Mouse (Mus musculus): ENCODE measurements at regions not wholly inside any gene's neighbourhood (a gene's known extent, or its start where the extent isn't known, plus 50 kb on each side); places are given as distances from the start of the nearest gene placed in this dataset.

DNA sequence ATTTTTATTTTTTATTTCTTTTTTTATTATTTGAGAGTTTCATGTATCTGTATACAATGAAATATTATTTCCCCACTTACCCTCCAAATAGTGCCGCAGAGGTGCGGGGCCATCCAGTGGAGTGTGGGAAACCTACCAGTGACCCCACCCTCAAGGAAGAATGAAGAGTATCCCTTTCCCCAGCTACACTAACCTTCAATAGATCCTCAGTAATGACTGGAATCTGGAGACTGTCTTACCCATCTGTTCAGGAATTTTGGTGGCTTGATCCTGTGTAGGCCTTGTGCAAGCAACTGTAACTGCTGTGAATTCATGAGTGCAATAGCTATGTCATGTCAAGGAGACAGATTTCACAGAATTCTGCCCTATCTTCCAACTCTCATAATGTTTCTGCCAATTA, 153.9 kb upstream of the Slc22a23 start:
- H3K36me3 ChIP-seq (ENCODE audit: control insufficient read depth in 1 of 2, insufficient read depth in 2 of 2, low read length in 2 of 2), result no peaks in the 10 kb centered on the region
- no peaks in the 10 kb centered on the region for H3K4me1 ChIP-seq (ENCODE audit: control insufficient read depth in 1 of 2, insufficient read depth in 2 of 2, low read length in 2 of 2)
- TF ChIP-seq TBP (IDR thresholded peaks at IDR 0.05; ENCODE audit: low read depth, low read length) (no peak), POLR2A (IDR thresholded peaks at IDR 0.05; ENCODE audit: control insufficient read depth in 1 of 2, insufficient read depth in 1 of 2, low read depth in 1 of 2, low read length in 2 of 2, poor library complexity in 1 of 2) (no peak), HCFC1 (IDR thresholded peaks at IDR 0.05; ENCODE audit: low read depth, low read length) (no peak), E2F4 (IDR thresholded peaks at IDR 0.05; ENCODE audit: borderline replicate concordance, low read depth, low read length) (no peak), POLR2AphosphoS2 (IDR thresholded peaks at IDR 0.05; ENCODE audit: low read length) (no peak), CHD1 (IDR thresholded peaks at IDR 0.05; ENCODE audit: low read depth, low read length) (no peak), MEF2A (IDR thresholded peaks at IDR 0.05; ENCODE audit: extremely low read depth, insufficient replicate concordance, low read depth, low read length, poor library complexity, severe bottlenecking) (no peak), NRF1 (IDR thresholded peaks at IDR 0.05; ENCODE audit: insufficient read depth, low read depth, low read length, poor library complexity, severe bottlenecking) (no peak), MYB (IDR thresholded peaks at IDR 0.05; ENCODE audit: low read depth, low read length) (no peak), KAT2A (conservative IDR thresholded peaks at IDR 0.05; ENCODE audit: low read depth, low read length) (no peak), RCOR1 (IDR thresholded peaks at IDR 0.05; ENCODE audit: low read depth, low read length) (no peak), JUND (IDR thresholded peaks at IDR 0.05; ENCODE audit: low read depth, low read length) (no peak), RAD21 (IDR thresholded peaks at IDR 0.05; ENCODE audit: low read depth, low read length) (no peak), SMC3 (IDR thresholded peaks at IDR 0.05; ENCODE audit: low read depth, low read length) (no peak)
- no peaks in the 10 kb centered on the region for H3K79me2 ChIP-seq (ENCODE audit: control insufficient read depth, insufficient read depth, low read length, poor library complexity)
- H3K27me3 ChIP-seq (ENCODE audit: control insufficient read depth in 1 of 2, insufficient read depth in 2 of 2, low read length in 2 of 2), result peaks cover 1 to 2% of the 10 kb centered on the region in 2 experiments; a peak in 1 of 4 replicates
- no peak overlapping the region for H3K27ac ChIP-seq (ENCODE audit: control insufficient read depth, low read depth, low read length)
- H3K9me3 ChIP-seq (replicated peaks; ENCODE audit: insufficient read depth, low read length), result no peaks in the 10 kb centered on the region
- no peak for DNase-seq (ENCODE audit: low read depth, low spot score)
- no peak overlapping the region for H3K9ac ChIP-seq (ENCODE audit: control insufficient read depth, low read depth, low read length, poor library complexity, severe bottlenecking)
- no peak overlapping the region for H3K4me3 ChIP-seq (ENCODE audit: control insufficient read depth in 1 of 2, insufficient read depth in 1 of 2, low read depth in 2 of 2, low read length in 2 of 2)

GRCm38 (mm10) chr13:34497667-34498066, 152.7 kb upstream of the Slc22a23 start:
- Histone ChIP-seq H3K9ac (ENCODE audit: control insufficient read depth, low read depth, low read length, poor library complexity, severe bottlenecking) (no peak overlapping the region), H3K36me3 (ENCODE audit: control insufficient read depth in 1 of 2, insufficient read depth in 2 of 2, low read length in 2 of 2) (no peaks in the 10 kb centered on the region), H3K27me3 (ENCODE audit: control insufficient read depth in 1 of 2, insufficient read depth in 2 of 2, low read length in 2 of 2) (peaks cover under 1 to 11% of the 10 kb centered on the region in 2 experiments; a peak in 2 of 4 replicates), H3K4me3 (ENCODE audit: control insufficient read depth in 1 of 2, insufficient read depth in 1 of 2, low read depth in 2 of 2, low read length in 2 of 2) (no peak overlapping the region), H3K79me2 (ENCODE audit: control insufficient read depth, insufficient read depth, low read length, poor library complexity) (no peaks in the 10 kb centered on the region), H3K9me3 (replicated peaks; ENCODE audit: insufficient read depth, low read length) (no peaks in the 10 kb centered on the region), H3K4me1 (ENCODE audit: control insufficient read depth in 1 of 2, insufficient read depth in 2 of 2, low read length in 2 of 2) (no peaks in the 10 kb centered on the region), H3K27ac (ENCODE audit: control insufficient read depth, low read depth, low read length) (no peak overlapping the region)
- no peak for DNase-seq (ENCODE audit: low read depth, low spot score)
- TF ChIP-seq NELFE (IDR thresholded peaks at IDR 0.05; ENCODE audit: low read depth, low read length) (no peak), CTCF (IDR thresholded peaks at IDR 0.05 in 2 of 3, conservative IDR thresholded peaks at IDR 0.05 in 1 of 3; ENCODE audit: control insufficient read depth in 1 of 3, insufficient read depth in 1 of 3, low read depth in 2 of 3, low read length in 3 of 3, poor library complexity in 1 of 3, severe bottlenecking in 1 of 3) (no peak), CHD2 (IDR thresholded peaks at IDR 0.05; ENCODE audit: low read length) (no peak), ZMIZ1 (IDR thresholded peaks at IDR 0.05; ENCODE audit: low read depth, low read length) (no peak), SIN3A (IDR thresholded peaks at IDR 0.05; ENCODE audit: low read length) (no peak), TCF12 (IDR thresholded peaks at IDR 0.05; ENCODE audit: low read depth, low read length) (no peak), TBP (IDR thresholded peaks at IDR 0.05; ENCODE audit: low read depth, low read length) (no peak), MEF2A (IDR thresholded peaks at IDR 0.05; ENCODE audit: extremely low read depth, insufficient replicate concordance, low read depth, low read length, poor library complexity, severe bottlenecking) (no peak), NRF1 (IDR thresholded peaks at IDR 0.05; ENCODE audit: insufficient read depth, low read depth, low read length, poor library complexity, severe bottlenecking) (no peak), ZC3H11A (IDR thresholded peaks at IDR 0.05; ENCODE audit: low read depth, low read length) (no peak), MXI1 (IDR thresholded peaks at IDR 0.05; ENCODE audit: low read depth, low read length) (no peak), GABPA (IDR thresholded peaks at IDR 0.05; ENCODE audit: low read depth, low read length) (no peak), ZKSCAN1 (IDR thresholded peaks at IDR 0.05; ENCODE audit: low read depth, low read length) (no peak), ZNF384 (IDR thresholded peaks at IDR 0.05; ENCODE audit: low read depth, low read length) (no peak), RAD21 (IDR thresholded peaks at IDR 0.05; ENCODE audit: low read depth, low read length) (no peak), CHD1 (IDR thresholded peaks at IDR 0.05; ENCODE audit: low read depth, low read length) (no peak), HCFC1 (IDR thresholded peaks at IDR 0.05; ENCODE audit: low read depth, low read length) (no peak), MYC (IDR thresholded peaks at IDR 0.05; ENCODE audit: low read depth, low read length) (no peak), EP300 (IDR thresholded peaks at IDR 0.05; ENCODE audit: low read depth in 1 of 2, low read length in 2 of 2) (no peak)
